Mouse (Mus musculus): ENCODE results near the gene Slc11a2.
"Not testable (repeated sequence)": the region's sequence is repeated elsewhere in the genome, so short reads cannot be mapped to it uniquely, and the experiment has no call there.

DNA sequence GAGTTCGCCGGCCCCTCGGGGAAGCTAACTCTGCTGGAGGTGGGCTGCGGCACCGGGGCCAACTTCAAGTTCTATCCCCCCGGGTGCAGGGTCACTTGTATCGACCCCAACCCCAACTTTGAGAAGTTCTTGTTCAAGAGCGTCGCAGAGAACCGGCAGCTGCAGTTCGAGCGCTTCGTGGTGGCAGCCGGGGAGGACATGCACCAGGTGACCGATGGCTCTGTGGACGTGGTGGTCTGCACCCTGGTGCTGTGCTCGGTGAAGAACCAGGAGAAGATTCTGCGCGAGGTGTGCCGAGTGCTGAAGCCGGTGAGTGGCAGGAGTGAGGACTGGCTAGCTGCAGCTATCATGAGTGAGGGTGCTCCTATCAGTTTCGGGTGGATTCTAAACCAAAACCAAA, 71.5 kb downstream of the Slc11a2 start:
- TF ChIP-seq CTCF (IDR thresholded peaks at IDR 0.05; ENCODE audit: low read depth, low read length); POLR2A (IDR thresholded peaks at IDR 0.05; ENCODE audit: borderline replicate concordance, low read depth, low read length): not testable (repeated sequence)

Measured in bone marrow macrophage, adult 2 months (primary cell).